Mouse (Mus musculus) spleen, adult 2 months (tissue): ENCODE results near the gene Olfr1424.

Experiments used
- CTCF ChIP-seq: fragments of 200-500 bp; IDR thresholded peaks from 2 replicates; pipeline ENCODE4 v1.5.1; 2011; ENCODE audit warnings: mild to moderate bottlenecking, inconsistent platforms; ENCODE audit not compliant: insufficient read depth, insufficient read length, insufficient replicate concordance; ENCODE audit errors: extremely low read depth
- POLR2A ChIP-seq: fragments of 200-500 bp; IDR thresholded peaks from 2 replicates; pipeline ENCODE4 v1.6.1; 2011; ENCODE audit warnings: low read depth, low read length, inconsistent platforms

- no peak for TF ChIP-seq CTCF
- TF ChIP-seq POLR2A: no peak
Measured at GRCm38 (mm10) chr19:12010916-12011559, 51.4 kb downstream of the Olfr1424 start.
